Mouse (Mus musculus): Measurements from ENCODE around the gene Swsap1.

DNA sequence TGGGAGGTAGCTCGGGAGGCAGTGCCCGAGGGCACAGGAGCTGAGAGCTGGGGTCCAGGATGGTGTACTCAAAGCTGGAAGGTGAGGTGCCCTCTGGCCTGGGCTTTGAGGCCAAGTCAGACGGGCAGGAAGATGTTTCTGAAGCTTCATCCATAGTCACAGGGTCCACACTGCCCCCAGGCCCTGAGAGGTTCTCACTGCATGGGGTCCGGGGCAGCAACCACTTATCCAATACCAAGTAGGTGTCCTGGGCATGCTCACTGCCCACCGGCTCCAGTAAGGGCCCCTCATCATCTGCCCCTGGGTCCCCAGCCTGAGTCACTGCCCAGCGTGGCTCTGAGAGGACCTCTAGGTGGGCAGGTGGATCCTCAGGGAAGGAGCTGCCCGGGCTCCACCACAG is 3.7 kb downstream of the Swsap1 start:
- TF ChIP-seq CTCF (IDR thresholded peaks at IDR 0.05; ENCODE audit: low read depth), result no peak
- TF ChIP-seq EP300 (IDR thresholded peaks at IDR 0.05; ENCODE audit: low read depth), result no peak

Measured in liver, postnatal 0 days (tissue).